Mouse (Mus musculus): Measurements from ENCODE around the gene Tmcc2.

- TF ChIP-seq CTCF (conservative IDR thresholded peaks at IDR 0.05; ENCODE audit: low read length) (no peak), NANOG (IDR thresholded peaks at IDR 0.05; ENCODE audit: borderline replicate concordance, low read length) (no peak), POU5F1 (IDR thresholded peaks at IDR 0.05; ENCODE audit: borderline replicate concordance, low read length) (no peak)
These were observed 47.4 kb downstream of the Tmcc2 start for GRCm38 (mm10) chr1:132343656-132344055.

All from E14TG2a.4 (cell line).